Mouse (Mus musculus) stomach, postnatal 0 days (tissue): ENCODE results near the gene Sorbs2.

Source experiments
- CTCF ChIP-seq: IDR thresholded peaks from 2 replicates; pipeline ENCODE4 v1.5.1; 2016; ENCODE audit warnings: antibody characterized with exemption, low read depth, mild to moderate bottlenecking, moderate library complexity
- EP300 ChIP-seq: optimal IDR thresholded peaks from 2 replicates; pipeline ENCODE3; 2016; ENCODE audit warnings: antibody characterized with exemption

DNA sequence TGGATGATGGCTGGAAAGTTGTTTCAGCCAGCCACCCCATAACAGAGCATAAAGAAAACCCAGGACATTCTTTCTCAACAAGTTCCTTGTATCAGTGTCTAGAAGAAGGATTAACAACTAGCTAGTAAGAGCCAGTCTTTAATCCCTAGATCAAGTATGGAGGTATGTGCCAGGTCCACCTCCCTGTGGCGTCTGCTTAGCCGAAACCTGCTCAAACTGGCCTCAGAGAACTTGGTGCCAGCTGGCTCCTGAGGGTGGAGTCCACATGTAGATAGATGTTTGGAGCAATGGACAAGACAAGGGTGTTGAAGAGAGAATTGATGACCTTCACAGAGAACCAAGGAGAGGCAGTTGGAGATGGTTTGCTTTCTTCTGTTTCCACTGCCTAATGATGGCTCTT is 229.7 kb downstream of the Sorbs2 start:
- TF ChIP-seq CTCF, result no peak
- no peak for TF ChIP-seq EP300
